Mouse (Mus musculus) midbrain, embryonic 12.5 days (tissue): Measurements from ENCODE around the gene Sh2d1a. TPM values are rescaled to one million over a fixed set of nuclear protein-coding genes. Genes with fewer than 3 reads are reported as not detected.

Source experiments
- ATAC-seq: fragments of 200-750 bp; cut with Nextera tagmentation; 2 replicates; pipeline ENCODE4 v1.8.0; 2017; ENCODE audit warnings: low read depth, moderate TSS enrichment, moderate library complexity; ENCODE audit not compliant: low FRiP score
- H3K27ac ChIP-seq: fragments of 300-500 bp; sonication (generic); replicated peaks from 2 replicates; pipeline ENCODE4 v1.5.1; 2016; ENCODE audit warnings: mild to moderate bottlenecking
- H3K27me3 ChIP-seq: fragments of 300-500 bp; sonication (generic); 2 replicates; pipeline ENCODE4 v1.6.1; 2016; ENCODE audit warnings: mild to moderate bottlenecking
- H3K36me3 ChIP-seq: fragments of 300-500 bp; sonication (generic); 2 replicates; pipeline ENCODE4 v1.6.1; 2016
- H3K4me1 ChIP-seq: fragments of 300-500 bp; sonication (generic); 2 replicates; pipeline ENCODE4 v1.6.1; 2016
- H3K4me2 ChIP-seq: fragments of 300-500 bp; sonication (generic); replicated peaks from 2 replicates; pipeline ENCODE4 v1.6.1; 2016; ENCODE audit warnings: mild to moderate bottlenecking, moderate library complexity
- H3K4me3 ChIP-seq: fragments of 300-500 bp; sonication (generic); 2 replicates; pipeline ENCODE4 v1.5.1; 2016; ENCODE audit warnings: mild to moderate bottlenecking
- H3K9ac ChIP-seq: fragments of 300-500 bp; sonication (generic); replicated peaks from 2 replicates; pipeline ENCODE4 v1.6.1; 2016; ENCODE audit warnings: mild to moderate bottlenecking, moderate library complexity
- H3K9me3 ChIP-seq: fragments of 300-500 bp; sonication (generic); 2 replicates; pipeline ENCODE4 v1.6.1; 2016; ENCODE audit warnings: mild to moderate bottlenecking
- WGBS: fragments of 180-500 bp; shearing (Covaris S2); methylation state at CpG from one replicate; pipeline ENCODE4 v1.1.7; 2016; 5-methylcytosine and 5-hydroxymethylcytosine counted together
- polyA plus RNA-seq: library from polyadenylated mRNA; unstranded; fragments of >200 nt; fragmentation: Nextera tagmentation; extraction: Ambion mirVana; gene quantifications from 2 replicates; pipeline ENCODE4 v1.2.1, GENCODE M21; 2016

The Sh2d1a gene
- polyA plus RNA-seq, 1 experiment from 2014 or later, result 1.6 TPM

DNA sequence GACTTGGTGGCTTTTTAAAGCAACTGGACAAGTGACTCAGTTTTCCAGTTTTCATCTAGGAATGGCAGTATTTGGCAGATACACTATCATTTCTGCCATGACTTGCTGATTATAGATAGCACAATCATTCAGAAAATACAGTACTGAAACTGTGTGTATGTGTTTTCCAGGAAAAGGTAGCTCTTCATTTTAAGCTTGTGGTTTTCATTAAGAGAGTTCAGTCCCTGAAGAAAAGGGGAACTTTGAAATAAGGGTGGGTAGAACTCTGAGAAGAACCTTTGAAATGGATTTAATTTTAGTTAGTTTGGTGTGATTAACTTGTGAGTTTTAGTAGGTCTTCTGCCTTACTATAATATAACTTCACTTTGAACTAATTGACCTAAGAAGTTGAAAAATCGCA, 42.8 kb downstream of the Sh2d1a start:
- WGBS, result 88% methylated on average over 1 of the region's 1 CpGs
- no peaks in the 10 kb centered on the region for H3K27me3 ChIP-seq
- 0 out of 2 replicates have a peak, but pooled peaks cover 2% of the 10 kb centered on the region for H3K4me1 ChIP-seq
- H3K9ac ChIP-seq, result no peak overlapping the region
- H3K9me3 ChIP-seq, result no peaks in the 10 kb centered on the region
- H3K4me2 ChIP-seq, result no peak overlapping the region
- ATAC-seq, result no peak
- H3K27ac ChIP-seq, result no peak overlapping the region
- H3K4me3 ChIP-seq, result no peak overlapping the region
- H3K36me3 ChIP-seq, result no peaks in the 10 kb centered on the region

DNA sequence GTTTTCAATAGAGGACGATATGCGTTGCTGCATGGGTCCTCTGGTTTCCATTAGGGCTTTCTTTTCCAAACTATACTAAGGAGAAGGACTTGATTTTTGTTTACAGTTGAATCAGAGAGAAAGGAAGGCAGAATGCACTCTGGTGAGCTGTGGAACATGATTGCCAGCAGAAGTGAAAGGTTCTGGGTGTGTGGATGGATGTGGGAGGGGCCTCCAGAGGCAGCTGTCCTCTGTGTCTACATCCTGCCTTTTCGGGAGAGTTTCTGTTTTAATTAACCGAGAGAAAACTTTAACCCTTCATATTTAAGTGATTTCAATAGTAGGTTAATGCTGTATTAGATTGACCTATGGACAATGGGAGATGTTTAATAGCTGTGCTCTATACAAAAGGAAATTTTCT, 46.3 kb downstream of the Sh2d1a start:
- Histone ChIP-seq H3K27ac (no peak overlapping the region), H3K4me2 (no peak overlapping the region), H3K9me3 (no peaks in the 10 kb centered on the region), H3K27me3 (no peaks in the 10 kb centered on the region), H3K9ac (no peak overlapping the region), H3K4me1 (no peaks in the 10 kb centered on the region), H3K36me3 (no peaks in the 10 kb centered on the region), H3K4me3 (no peak overlapping the region)
- 78% methylated on average over 4 of the region's 4 CpGs for WGBS
- ATAC-seq, result no peak

DNA sequence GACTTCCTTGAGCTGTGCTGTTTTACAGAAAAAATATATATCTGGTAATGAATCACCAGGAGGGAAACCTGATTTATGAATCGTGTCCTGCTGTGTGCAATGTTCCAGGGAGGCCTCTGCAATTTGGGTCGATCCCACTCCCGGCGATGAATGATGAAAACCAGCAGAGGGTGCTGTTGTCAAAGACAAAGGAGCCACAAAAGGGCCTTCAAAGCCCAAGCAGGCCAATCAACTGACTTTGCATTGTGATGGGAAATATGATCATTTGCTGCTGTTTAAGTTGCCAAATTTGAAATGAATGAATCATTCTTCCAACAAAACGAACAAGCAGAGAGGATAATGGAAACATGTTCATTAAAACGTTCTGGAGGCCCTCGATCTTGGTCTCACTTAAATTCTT, 55.0 kb downstream of the Sh2d1a start:
- 26% methylated on average over 7 of the region's 7 CpGs for WGBS
- no peaks in the 10 kb centered on the region for H3K4me1 ChIP-seq
- H3K9me3 ChIP-seq, result no peaks in the 10 kb centered on the region
- no peak overlapping the region for H3K4me2 ChIP-seq
- peak; percentile 47; the same call in 1 of the 2 replicates for ATAC-seq
- no peaks in the 10 kb centered on the region for H3K27me3 ChIP-seq
- H3K36me3 ChIP-seq, result no peaks in the 10 kb centered on the region
- H3K9ac ChIP-seq, result no peak overlapping the region
- H3K4me3 ChIP-seq, result no peak overlapping the region
- no peak overlapping the region for H3K27ac ChIP-seq

DNA sequence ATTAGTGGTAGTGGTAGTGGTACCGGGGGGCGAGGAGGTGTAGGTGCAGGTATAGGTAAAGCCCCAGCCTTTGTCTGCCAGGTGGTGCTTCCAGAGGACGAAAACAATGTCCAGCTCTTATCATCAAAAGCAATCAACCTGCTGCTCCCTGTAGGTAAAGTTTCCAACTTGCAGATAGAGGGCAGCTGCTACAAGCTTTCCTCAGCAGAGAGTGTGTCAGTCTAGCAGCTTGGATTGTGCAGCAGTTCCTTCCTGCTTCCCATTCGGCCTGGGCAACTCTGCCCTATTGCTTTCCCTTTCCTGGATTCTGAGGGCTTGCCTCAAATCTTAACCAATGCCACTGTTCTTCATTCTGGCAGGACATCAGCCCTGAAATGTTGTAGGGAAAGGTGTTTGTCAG, 56.4 kb downstream of the Sh2d1a start:
- ATAC-seq, result no peak
- Histone ChIP-seq H3K4me2 (no peak overlapping the region), H3K9me3 (no peaks in the 10 kb centered on the region), H3K36me3 (no peaks in the 10 kb centered on the region), H3K27ac (no peak overlapping the region), H3K4me1 (no peaks in the 10 kb centered on the region), H3K27me3 (no peaks in the 10 kb centered on the region), H3K4me3 (no peak overlapping the region), H3K9ac (no peak overlapping the region)
- 65% methylated on average over 4 of the region's 4 CpGs for WGBS

Other genes starting within 250 kb of the Sh2d1a start
- gene Tex13c2, start 12.8 kb upstream of the Sh2d1a start, polyA plus RNA-seq, result not detected in 2 replicates